Mouse (Mus musculus): ENCODE results near the gene Ankrd35.
"Not testable (repeated sequence)": the region's sequence is repeated elsewhere in the genome, so short reads cannot be mapped to it uniquely, and the experiment has no call there.

Ankrd35 gene

DNA sequence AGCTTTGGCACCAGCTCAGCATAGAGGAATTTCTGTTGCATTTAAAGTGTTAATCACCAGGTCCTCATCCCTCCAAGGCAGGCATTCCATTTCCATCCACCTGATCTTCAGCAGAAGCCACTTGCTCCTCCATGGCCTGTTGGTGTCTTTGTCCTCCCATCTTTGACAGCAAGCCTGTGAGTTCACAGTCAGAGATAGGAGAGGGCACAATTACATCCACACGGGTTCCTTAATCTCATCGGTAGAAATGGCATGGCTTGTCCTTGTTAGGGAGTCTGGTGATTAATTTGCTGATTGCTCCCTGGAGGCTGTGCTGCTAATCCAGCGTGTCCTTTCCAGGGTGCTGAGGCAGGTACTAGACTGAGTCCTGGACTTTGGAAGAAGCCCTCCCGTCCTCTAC, 3.6 kb downstream of the Ankrd35 start:
- DNase-seq (ENCODE audit: low read depth): no peak

DNA sequence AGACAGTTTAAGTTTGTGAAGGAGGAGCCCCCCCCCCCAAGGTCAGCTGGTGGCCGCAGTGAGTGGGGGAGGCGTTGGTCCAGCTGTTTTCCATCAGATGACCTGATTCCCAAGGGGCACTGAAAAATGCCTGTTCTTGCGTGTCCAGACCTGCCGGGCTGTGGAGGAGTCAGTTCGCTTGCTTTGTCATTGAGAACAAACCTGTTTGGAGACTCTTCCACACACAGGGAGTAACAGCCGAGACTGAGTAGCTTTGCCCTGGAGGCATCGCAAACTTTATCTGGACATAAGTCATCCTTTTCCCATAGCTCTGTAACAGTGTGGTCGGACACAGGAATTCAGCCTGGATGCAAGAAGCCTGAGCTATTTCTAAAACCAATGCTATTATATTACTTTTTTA, 4.5 kb downstream of the Ankrd35 start:
- no peak for DNase-seq (ENCODE audit: low read depth)

- no peak for DNase-seq (ENCODE audit: low read depth)
Measured at GRCm38 (mm10) chr3:96675171-96675570, 5.2 kb downstream of the Ankrd35 start.

DNA sequence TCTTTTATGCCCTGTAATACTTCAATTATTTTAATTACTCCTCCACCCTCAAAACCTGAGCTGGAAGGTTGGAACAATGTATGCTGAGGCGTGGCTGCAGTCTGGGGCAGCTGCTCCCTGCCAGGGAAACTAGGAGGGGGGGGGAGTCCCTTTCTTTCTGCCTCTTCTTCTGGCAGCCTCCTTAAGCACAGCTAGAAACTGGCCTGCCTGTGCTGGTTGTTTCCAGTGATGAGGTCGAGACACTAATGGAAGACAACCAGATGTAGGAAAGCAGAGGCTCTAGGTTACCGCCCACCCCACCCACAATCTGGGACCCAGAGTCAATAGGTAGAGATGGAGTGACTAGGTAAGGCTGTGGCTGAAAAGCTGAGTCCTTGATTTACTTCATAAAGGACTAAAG, 5.8 kb downstream of the Ankrd35 start:
- DNase-seq (ENCODE audit: low read depth): no peak

DNA sequence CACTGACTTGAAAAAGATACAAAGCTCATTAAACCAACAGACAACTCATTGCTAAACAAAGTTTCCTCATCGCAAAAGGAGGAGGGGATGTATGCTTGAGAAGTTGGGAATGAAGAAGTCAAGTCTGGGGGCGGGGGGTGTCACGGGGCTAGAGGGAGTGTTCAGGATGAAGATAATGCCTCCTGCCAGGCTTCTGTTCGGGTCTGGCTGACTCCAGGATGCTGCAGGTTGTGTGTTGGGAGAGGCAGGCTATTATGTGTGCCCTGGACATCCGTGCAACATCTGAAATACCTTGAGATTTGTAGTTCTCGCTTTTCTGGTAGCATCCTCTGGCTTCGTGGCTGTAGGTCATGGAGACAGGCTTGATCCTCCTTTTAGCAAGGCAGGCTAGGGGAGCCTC, 8.5 kb downstream of the Ankrd35 start:
- no peak for DNase-seq (ENCODE audit: low read depth)

- no peak for DNase-seq (ENCODE audit: low read depth)
Measured at GRCm38 (mm10) chr3:96679159-96679674, 9.3 kb downstream of the Ankrd35 start.

DNA sequence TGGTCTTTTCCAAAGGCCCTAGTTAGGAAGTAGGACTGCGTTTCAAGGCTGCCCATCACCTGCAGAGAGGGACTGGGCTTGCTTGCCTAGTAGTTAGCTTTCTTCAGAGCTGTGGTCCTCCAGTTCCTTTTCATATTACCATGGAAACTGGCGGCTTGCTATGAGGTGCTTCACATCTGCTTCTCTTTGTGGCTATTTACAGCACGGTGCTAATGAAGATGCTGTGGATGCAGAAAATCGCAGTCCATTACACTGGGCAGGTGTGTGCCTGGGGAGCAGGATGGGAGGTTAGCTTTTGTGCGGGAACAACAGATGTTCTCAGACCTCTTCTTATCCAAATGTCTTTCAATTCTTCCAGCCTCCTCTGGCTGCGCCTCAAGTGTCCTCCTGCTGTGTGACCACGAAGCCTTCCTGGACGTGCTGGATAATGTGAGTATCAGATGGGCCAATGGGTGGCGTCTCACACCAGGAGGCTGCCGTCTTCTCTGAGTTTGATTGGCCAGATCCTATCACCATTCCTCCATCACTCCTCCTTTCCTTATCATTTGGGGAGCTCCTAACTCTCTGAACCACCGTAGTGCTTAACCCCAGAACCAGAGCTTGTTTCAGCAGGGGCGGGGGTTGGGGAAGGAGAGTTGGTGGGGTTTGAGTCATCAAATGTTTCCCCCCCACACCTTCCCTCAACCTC, 10.5 kb downstream of the Ankrd35 start:
- DNase-seq (ENCODE audit: low read depth): no peak

DNA sequence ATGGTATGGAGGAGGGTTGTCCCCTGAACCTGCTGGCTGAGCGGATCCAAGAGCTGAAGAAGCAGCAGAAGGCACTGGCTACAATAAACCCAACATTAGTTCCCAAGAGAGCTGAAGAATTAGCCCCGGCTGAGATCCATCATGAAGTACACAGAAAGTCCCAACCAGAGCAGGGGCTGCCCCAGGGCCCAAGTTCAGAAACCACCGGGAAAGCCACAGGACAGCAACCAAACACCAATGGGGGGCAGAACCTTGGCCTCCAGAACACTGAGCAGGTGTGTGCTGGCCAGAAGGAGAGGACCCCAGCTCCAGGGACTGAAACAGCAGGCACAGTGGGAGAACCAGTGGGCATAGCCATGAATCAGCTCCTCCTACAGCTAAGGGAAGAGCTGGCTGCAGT, 13.6 kb downstream of the Ankrd35 start:
- DNase-seq (ENCODE audit: low read depth): no peak

- DNase-seq (ENCODE audit: low read depth): no peak
Measured at GRCm38 (mm10) chr3:96684151-96684821, 14.4 kb downstream of the Ankrd35 start.

DNA sequence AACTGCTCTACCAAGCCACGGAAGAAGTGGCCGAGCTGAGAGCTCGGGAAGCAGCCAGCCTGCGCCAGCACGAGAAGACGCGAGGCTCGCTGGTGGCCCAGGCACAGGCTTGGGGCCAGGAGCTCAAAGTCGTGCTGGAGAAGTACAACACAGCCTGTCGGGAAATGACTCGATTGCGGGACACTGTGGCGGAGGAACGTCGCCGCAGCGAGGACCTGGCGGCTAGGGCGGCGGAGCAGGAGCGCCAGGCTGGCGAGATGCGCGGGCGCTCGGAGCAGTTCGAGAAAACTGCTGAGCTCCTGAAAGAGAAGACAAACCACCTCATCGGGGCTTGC, 14.9 kb downstream of the Ankrd35 start:
- no peak for DNase-seq (ENCODE audit: low read depth)

DNA sequence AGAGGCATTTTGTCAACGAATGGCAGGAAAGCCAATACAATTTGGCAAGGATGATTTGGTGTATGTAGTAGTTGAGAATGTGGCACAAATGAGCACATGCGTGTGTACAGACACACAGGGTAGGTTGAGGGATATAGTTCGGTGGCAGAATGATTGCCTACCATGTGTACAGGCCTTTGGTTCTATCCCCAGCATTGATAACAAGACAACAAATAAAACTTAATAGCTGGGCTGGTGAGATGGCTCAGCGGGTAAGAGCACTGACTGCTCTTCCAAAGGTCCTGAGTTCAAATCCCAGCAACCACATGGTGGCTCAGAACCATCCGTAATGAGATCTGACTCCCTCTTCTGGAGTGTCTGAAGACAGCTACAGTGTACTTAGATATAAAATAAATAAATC, 16.1 kb downstream of the Ankrd35 start:
- not testable (repeated sequence) for DNase-seq (ENCODE audit: low read depth)

DNA sequence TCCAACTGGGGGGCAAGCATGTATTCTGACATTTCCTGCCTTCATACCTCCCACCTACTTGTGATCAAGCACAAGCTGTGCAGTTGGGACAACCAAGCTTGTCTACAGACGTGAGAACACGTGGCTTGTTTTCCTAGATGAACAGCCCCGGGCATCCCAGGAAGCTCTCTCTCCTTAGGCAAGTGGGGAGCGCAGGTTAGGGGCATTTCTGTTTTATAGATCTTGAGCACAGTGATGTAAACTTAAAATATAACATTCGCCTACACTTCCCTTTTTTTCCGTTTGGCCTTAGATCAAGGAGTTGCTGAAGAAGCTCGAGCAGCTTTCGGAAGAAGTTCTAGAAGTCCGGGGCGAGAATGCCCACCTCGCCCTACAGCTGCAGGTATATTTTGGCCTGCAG, 18.9 kb downstream of the Ankrd35 start:
- DNase-seq (ENCODE audit: low read depth): no peak

DNA sequence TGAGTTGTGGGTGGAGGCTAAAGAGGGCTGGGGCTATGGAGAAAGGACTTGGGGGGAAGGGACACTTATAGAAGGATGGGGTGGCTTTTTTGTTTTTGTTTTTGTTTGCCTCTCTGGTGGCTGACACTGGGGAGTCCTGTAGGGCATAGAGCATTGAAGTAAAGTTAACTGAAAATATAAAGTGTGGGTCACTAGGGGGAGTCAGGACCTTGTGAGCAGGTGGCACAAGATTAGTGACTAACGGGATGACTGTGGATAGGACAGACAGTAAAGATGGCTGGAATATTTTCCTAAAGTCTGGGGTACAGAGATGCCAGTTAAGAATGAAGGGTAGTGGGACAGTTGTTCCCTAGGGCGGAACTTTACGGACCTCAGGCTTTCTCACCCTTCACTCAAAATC, 20.4 kb downstream of the Ankrd35 start:
- DNase-seq (ENCODE audit: low read depth): no peak

GRCm38 (mm10) chr3:96692506-96692905, 22.6 kb downstream of the Ankrd35 start:
- no peak for DNase-seq (ENCODE audit: low read depth)

- DNase-seq (ENCODE audit: low read depth): no peak
Measured at GRCm38 (mm10) chr3:96693579-96693978, 23.6 kb downstream of the Ankrd35 start.

DNA sequence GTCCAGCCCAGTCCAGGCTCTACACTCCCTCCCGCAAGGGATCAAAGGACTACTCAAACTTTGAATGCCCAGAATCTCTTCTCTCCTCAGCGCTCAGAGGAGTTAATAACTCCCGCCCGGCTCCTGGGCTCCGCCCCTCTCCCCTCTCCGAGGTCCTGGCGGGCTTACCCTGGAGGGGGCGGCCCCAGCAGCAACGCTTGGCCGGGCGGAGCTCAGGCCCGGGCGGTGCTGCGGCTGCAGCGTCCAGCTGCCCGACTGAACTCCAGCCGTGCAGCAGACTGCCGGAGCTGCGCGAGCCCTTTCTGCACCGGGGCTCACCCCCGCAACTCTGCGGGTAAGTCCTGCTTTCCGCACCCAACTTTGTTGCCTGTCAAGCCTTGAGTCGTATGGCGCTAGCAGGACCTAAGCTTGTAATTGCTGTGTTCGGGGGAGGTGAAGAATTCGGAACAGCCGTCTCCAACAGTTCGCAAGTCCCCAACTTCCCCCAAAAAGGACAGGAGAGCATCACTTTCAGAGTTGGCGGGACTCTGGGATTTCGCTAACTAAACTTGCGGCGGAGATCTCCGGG, 26.4 kb downstream of the Ankrd35 start, which contains the start of gene Pias3:
Gene Pias3, plus strand, starts transcription at position 187 of the 568 bp plus-strand sequence.
- peak; percentile 56 for DNase-seq (ENCODE audit: low read depth)

DNA sequence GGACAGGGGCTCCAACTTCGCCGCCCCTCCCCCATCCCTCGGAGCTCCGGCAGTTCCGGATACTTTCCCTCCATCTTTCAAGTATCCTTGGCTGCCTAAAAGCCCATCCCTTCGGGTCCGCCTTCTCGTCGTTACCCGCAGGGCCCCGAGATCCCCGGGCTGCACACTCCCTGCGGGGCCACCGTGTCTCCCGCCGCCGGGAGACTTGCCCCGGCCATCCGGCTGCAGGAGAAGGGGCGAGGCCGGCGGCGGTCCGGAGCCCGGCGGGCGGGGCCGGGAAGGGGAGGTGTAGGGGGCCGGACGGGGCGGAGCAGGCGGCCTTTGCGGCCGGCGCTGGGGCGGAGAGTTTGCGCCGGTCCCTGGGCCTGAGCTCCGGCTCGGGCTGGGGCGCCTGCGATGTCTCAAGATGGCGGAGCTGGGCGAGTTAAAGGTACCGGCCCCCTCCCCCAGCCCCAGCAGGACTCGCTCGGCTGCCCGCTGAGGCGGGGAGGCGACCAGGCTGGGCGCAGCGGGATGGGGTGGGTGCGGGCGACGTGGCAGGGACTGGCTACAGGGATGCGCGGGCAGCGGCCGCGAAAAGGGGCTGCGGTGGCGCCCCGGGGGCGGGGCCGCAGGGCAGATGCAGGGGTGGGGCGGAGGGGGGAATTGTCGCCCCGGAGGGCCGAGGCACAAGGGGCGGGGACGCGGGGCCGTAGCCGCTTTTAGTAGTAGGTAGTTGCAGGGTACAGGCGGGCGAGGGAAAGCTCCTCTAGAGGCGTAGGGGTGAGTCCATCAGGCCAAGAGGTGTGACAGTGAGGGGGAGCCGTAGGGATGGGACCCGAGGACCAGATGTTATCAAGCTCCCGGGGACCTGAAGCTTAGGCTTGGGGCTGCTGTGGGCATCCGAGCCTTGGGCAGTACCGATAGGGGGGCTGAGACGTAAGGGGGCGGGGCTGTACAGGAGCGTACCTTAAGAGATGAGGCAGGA, 27.1 kb downstream of the Ankrd35 start:
- peak; percentile 80 for DNase-seq (ENCODE audit: low read depth)

- no peak for DNase-seq (ENCODE audit: low read depth)
Measured at GRCm38 (mm10) chr3:96698993-96699690, 29.2 kb downstream of the Ankrd35 start.

DNA sequence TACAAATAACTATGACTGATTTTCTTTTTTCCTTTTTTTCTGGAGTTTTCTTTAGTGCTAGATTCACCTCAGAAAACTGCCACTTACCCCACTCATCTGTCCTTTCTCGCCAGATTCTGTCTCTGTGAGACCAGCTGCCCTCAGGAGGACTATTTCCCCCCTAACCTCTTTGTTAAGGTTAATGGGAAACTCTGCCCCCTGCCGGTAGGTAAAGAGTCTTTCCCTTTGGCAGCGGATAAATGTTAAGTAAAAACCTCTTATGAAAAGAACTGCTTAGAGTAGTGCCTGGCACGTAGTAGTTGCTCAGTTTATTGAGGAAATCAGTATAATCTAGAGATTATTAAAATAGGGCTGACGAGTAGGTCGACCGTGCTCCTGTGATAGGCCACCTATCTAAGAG, 30.4 kb downstream of the Ankrd35 start:
- DNase-seq (ENCODE audit: low read depth): peak; percentile 63

DNA sequence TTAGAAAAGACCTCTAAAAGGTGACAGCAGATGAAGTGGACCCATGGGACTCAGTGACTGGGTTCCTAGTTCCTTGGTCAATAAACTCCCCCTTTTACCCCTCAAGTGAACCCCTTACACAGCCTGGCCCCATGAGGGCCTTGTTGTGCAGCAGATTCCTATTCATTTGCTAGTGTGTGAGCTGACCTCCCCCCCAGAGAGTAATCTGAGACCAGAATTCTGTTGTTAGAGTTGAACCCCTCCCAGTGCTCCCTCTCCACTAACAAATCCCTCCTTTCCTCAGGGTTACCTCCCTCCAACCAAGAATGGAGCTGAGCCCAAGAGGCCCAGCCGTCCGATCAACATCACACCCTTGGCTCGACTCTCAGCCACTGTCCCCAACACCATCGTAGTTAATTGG, 31.1 kb downstream of the Ankrd35 start:
- no peak for DNase-seq (ENCODE audit: low read depth)

GRCm38 (mm10) chr3:96704778-96705177, 34.8 kb downstream of the Ankrd35 start:
- DNase-seq (ENCODE audit: low read depth): no peak

- no peak for DNase-seq (ENCODE audit: low read depth)
Measured at GRCm38 (mm10) chr3:96706217-96706616, 36.3 kb downstream of the Ankrd35 start.
